Mouse (Mus musculus) megakaryocyte, embryonic 14.5 days (primary cell): ENCODE results near the gene Vamp2. TPM values are rescaled to one million over a fixed set of nuclear protein-coding genes. Genes with fewer than 3 reads are reported as not detected.
A peak's percentile ranks its signal among the peaks of the same experiment; 100 is the strongest.

ENCODE experiments used
- H3K27me3 ChIP-seq: replicated peaks from 2 replicates; pipeline ENCODE3; 2012; ENCODE audit warnings: inconsistent platforms
- H3K36me3 ChIP-seq: replicated peaks from 2 replicates; pipeline ENCODE3; 2012; ENCODE audit warnings: low read length, inconsistent platforms, mixed read lengths
- H3K4me1 ChIP-seq: 2 replicates; pipeline ENCODE4 v1.6.1; 2012; ENCODE audit warnings: inconsistent platforms
- H3K4me3 ChIP-seq: replicated peaks from 2 replicates; pipeline ENCODE3; 2012; ENCODE audit warnings: moderate library complexity, mild to moderate bottlenecking, inconsistent platforms
- H3K9me3 ChIP-seq: 2 replicates; pipeline ENCODE4 v1.6.1; 2012; ENCODE audit warnings: inconsistent platforms
- FLI1 ChIP-seq: IDR thresholded peaks from 2 replicates; pipeline ENCODE4 v1.6.1; 2012; ENCODE audit warnings: low read length, inconsistent platforms, mixed read lengths
- GATA1 ChIP-seq: IDR thresholded peaks from 3 replicates; pipeline ENCODE4 v1.6.1; 2012; ENCODE audit warnings: mixed read lengths, low read length, inconsistent platforms, borderline replicate concordance
- polyA plus RNA-seq: library from polyadenylated mRNA; stranded (reverse); fragments of >175 nt; gene quantifications from 2 replicates; pipeline ENCODE4 v1.2.3, GENCODE M21; 2012; ENCODE audit warnings: low replicate concordance; ENCODE audit not compliant: insufficient read depth

Vamp2 gene
- polyA plus RNA-seq, 1 experiment, result 61.5 TPM

- H3K27me3 ChIP-seq, result no peaks in the 10 kb centered on the region
- H3K36me3 ChIP-seq, result no peaks in the 10 kb centered on the region
- TF ChIP-seq FLI1 (no peak), GATA1 (peak; percentile 100)
- peaks cover 77% of the 10 kb centered on the region for H3K4me1 ChIP-seq
- H3K4me3 ChIP-seq, result peak overlapping the region; percentile 88
- no peaks in the 10 kb centered on the region for H3K9me3 ChIP-seq
Measured at GRCm38 (mm10) chr11:69073065-69073888, 15.0 kb upstream of the Vamp2 start.

GRCm38 (mm10) chr11:69073951-69074775 lies 14.1 kb upstream of the Vamp2 start:
- TF ChIP-seq FLI1 (no peak), GATA1 (no peak)
- H3K36me3 ChIP-seq, result no peaks in the 10 kb centered on the region
- peaks cover 86% of the 10 kb centered on the region for H3K4me1 ChIP-seq
- no peaks in the 10 kb centered on the region for H3K9me3 ChIP-seq
- H3K27me3 ChIP-seq, result no peaks in the 10 kb centered on the region
- peak overlapping the region; percentile 65 for H3K4me3 ChIP-seq

- Histone ChIP-seq H3K4me1 (peaks cover 81% of the 10 kb centered on the region), H3K27me3 (no peaks in the 10 kb centered on the region), H3K36me3 (no peaks in the 10 kb centered on the region), H3K9me3 (no peaks in the 10 kb centered on the region), H3K4me3 (no peak overlapping the region)
- no peak for TF ChIP-seq GATA1
- TF ChIP-seq FLI1, result no peak
Measured at GRCm38 (mm10) chr11:69074776-69075069, 13.6 kb upstream of the Vamp2 start.

GRCm38 (mm10) chr11:69075764-69076479 lies 12.4 kb upstream of the Vamp2 start:
- Histone ChIP-seq H3K36me3 (no peaks in the 10 kb centered on the region), H3K4me3 (no peak overlapping the region), H3K27me3 (no peaks in the 10 kb centered on the region), H3K4me1 (peaks cover 80% of the 10 kb centered on the region), H3K9me3 (no peaks in the 10 kb centered on the region)
- TF ChIP-seq FLI1 (no peak), GATA1 (no peak)

GRCm38 (mm10) chr11:69076572-69076971 lies 11.7 kb upstream of the Vamp2 start:
- TF ChIP-seq FLI1 (no peak), GATA1 (no peak)
- Histone ChIP-seq H3K4me3 (no peak overlapping the region), H3K4me1 (peaks cover 73% of the 10 kb centered on the region), H3K36me3 (no peaks in the 10 kb centered on the region), H3K9me3 (no peaks in the 10 kb centered on the region), H3K27me3 (peaks cover 2% of the 10 kb centered on the region)

- Histone ChIP-seq H3K36me3 (no peaks in the 10 kb centered on the region), H3K9me3 (no peaks in the 10 kb centered on the region), H3K27me3 (peaks cover 3% of the 10 kb centered on the region), H3K4me3 (no peak overlapping the region), H3K4me1 (peaks cover 66% of the 10 kb centered on the region)
- TF ChIP-seq FLI1 (no peak), GATA1 (no peak)
Measured at GRCm38 (mm10) chr11:69077316-69077715, 11.0 kb upstream of the Vamp2 start.

GRCm38 (mm10) chr11:69078041-69078440 lies 10.2 kb upstream of the Vamp2 start:
- H3K27me3 ChIP-seq, result peaks cover 3% of the 10 kb centered on the region
- peaks cover 61% of the 10 kb centered on the region for H3K4me1 ChIP-seq
- no peak for TF ChIP-seq FLI1
- no peaks in the 10 kb centered on the region for H3K36me3 ChIP-seq
- H3K9me3 ChIP-seq, result no peaks in the 10 kb centered on the region
- H3K4me3 ChIP-seq, result no peak overlapping the region

- H3K4me1 ChIP-seq, result peaks cover 53% of the 10 kb centered on the region
- H3K9me3 ChIP-seq, result peaks cover 4% of the 10 kb centered on the region; the same call in 1 of the 2 replicates
- peaks cover 7% of the 10 kb centered on the region for H3K27me3 ChIP-seq
- TF ChIP-seq GATA1 (no peak), FLI1 (no peak)
- peak overlapping the region; percentile 56 for H3K4me3 ChIP-seq
- H3K36me3 ChIP-seq, result no peaks in the 10 kb centered on the region
Measured at GRCm38 (mm10) chr11:69078805-69079438, 9.4 kb upstream of the Vamp2 start.

GRCm38 (mm10) chr11:69080102-69080854 lies 8.0 kb upstream of the Vamp2 start:
- Histone ChIP-seq H3K9me3 (peaks cover 4% of the 10 kb centered on the region; the same call in 1 of the 2 replicates), H3K4me1 (peaks cover 42% of the 10 kb centered on the region), H3K36me3 (no peaks in the 10 kb centered on the region), H3K4me3 (no peak overlapping the region), H3K27me3 (peaks cover 7% of the 10 kb centered on the region)
- no peak for TF ChIP-seq FLI1
- TF ChIP-seq GATA1, result no peak
